Mouse (Mus musculus): ENCODE data around the gene Zfp973. TPM values are rescaled to one million over a fixed set of nuclear protein-coding genes. Genes with fewer than 3 reads are reported as not detected.
"Not testable (repeated sequence)": the region's sequence is repeated elsewhere in the genome, so short reads cannot be mapped to it uniquely, and the experiment has no call there.

The Zfp973 gene
- total RNA-seq (2015) (10.7 and 13.5 TPM in 2 replicates), total RNA-seq (2017) (5.5 and 11.0 TPM in 2 replicates)

DNA sequence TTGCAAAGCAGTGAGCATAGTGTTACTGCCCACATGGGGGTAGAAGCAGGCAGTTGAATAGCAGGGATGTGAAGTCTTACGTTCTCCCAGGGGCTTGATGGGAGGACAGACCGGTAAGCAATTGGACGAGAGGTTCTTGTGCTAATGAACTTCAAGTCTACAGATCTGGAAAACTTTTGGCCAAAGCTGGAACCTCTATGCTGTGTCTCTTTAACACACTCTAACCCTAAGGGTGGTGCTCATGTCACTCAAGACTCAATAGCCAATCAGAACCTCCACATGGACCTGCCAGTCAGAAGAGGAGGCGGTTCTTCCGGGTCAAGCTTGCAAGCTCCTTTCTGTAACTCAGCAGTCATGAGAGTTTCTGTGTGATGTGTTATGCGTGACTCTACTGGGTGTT is at the start of gene Zfp973:
Gene Zfp973, plus strand, starts transcription at position 301 of the 400 bp plus-strand sequence.
- ATAC-seq (ENCODE audit: poor library complexity, severe bottlenecking) = not testable (repeated sequence)

- ATAC-seq (ENCODE audit: poor library complexity, severe bottlenecking) = not testable (repeated sequence)
Observed at GRCm38 (mm10) chr2:176636244-176636643, 34.1 kb upstream of the Zfp973 start, which contains the start of gene Gm14308. Gene Gm14308, minus strand, starts transcription at chr2:176636344.

DNA sequence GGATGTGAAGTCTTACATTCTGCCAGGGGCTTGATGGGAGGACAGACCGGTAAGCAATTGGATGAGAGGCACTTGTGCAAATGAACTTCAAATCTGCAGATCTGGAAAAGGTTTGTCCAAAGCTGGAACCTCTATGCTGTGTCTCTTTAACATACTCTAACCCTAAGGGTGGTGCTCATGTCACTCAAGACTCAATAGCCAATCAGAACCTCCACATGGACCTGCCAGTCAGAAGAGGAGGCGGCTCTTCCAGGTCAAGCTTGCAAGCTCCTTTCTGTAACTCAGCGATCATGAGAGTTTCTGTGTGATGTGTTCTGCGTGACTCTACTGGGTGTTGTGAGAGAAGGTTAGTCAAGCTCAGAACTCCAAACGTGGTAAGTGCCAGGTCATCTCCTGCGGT is 37.7 kb downstream of the Zfp973 start, which contains the start of gene Gm14305:
Gene Gm14305, plus strand, starts transcription at position 278 of the 400 bp plus-strand sequence.
- not testable (repeated sequence) for ATAC-seq (ENCODE audit: poor library complexity, severe bottlenecking)

Other genes with a start within 250 kb of the Zfp973 start
- 0.71 TPM in 1 of 2 replicates, not detected in the other for gene Gm14435, start 246.9 kb upstream of the Zfp973 start, total RNA-seq (2015)
- 1.9 TPM in 1 of 2 replicates, not detected in the other for gene Gm14435, start 246.9 kb upstream of the Zfp973 start, total RNA-seq (2017)
- gene Gm14434, start 183.7 kb upstream of the Zfp973 start, total RNA-seq (2015) = not detected in 2 replicates
- 9.0 and 19.8 TPM in 2 replicates for gene Gm14434, start 183.7 kb upstream of the Zfp973 start, total RNA-seq (2017)
- gene Zfp967, start 149.5 kb upstream of the Zfp973 start, total RNA-seq (2015) = 0.98 TPM in 1 of 2 replicates, not detected in the other
- not detected in 2 replicates for gene Zfp967, start 149.5 kb upstream of the Zfp973 start, total RNA-seq (2017)
- 3.4 and 10.3 TPM in 2 replicates for gene Gm14308, start 34.2 kb upstream of the Zfp973 start, total RNA-seq (2015)
- 2.1 and 3.8 TPM in 2 replicates for gene Gm14308, start 34.2 kb upstream of the Zfp973 start, total RNA-seq (2017)
- 11.9 and 12.2 TPM in 2 replicates for gene Gm14305, start 37.8 kb downstream of the Zfp973 start, total RNA-seq (2015)
- gene Gm14305, start 37.8 kb downstream of the Zfp973 start, total RNA-seq (2017) = 4.8 and 5.3 TPM in 2 replicates
- gene Gm14295, start 128.1 kb downstream of the Zfp973 start, total RNA-seq (2015) = 11.4 and 14.5 TPM in 2 replicates
- gene Gm14295, start 128.1 kb downstream of the Zfp973 start, total RNA-seq (2017) = 7.1 and 7.2 TPM in 2 replicates
- not detected in 2 replicates for gene Gm14408, start 160.6 kb downstream of the Zfp973 start, total RNA-seq (2015)
- gene Gm14408, start 160.6 kb downstream of the Zfp973 start, total RNA-seq (2017) = not detected in 2 replicates